Mouse (Mus musculus) intestine, embryonic 15.5 days (tissue): ENCODE results near the gene Xpnpep1. TPM values are rescaled to one million over a fixed set of nuclear protein-coding genes. Genes with fewer than 3 reads are reported as not detected.

Experiments used
- ATAC-seq: fragments of 200-750 bp; cut with Nextera tagmentation; 2 replicates; pipeline ENCODE4 v1.8.0; 2017; ENCODE audit warnings: moderate TSS enrichment, moderate library complexity
- H3K27ac ChIP-seq: fragments of 300-500 bp; sonication (generic); 2 replicates; pipeline ENCODE4 v1.5.1; 2015; ENCODE audit warnings: mild to moderate bottlenecking, inconsistent platforms
- H3K27me3 ChIP-seq: fragments of 300-500 bp; sonication (generic); replicated peaks from 2 replicates; pipeline ENCODE4 v1.6.1; 2015; ENCODE audit warnings: inconsistent platforms
- H3K36me3 ChIP-seq: fragments of 300-500 bp; sonication (generic); 2 replicates; pipeline ENCODE4 v1.6.1; 2015; ENCODE audit warnings: inconsistent platforms
- H3K4me1 ChIP-seq: fragments of 300-500 bp; sonication (generic); replicated peaks from 2 replicates; pipeline ENCODE4 v1.6.1; 2015; ENCODE audit warnings: inconsistent platforms
- H3K4me2 ChIP-seq: fragments of 300-500 bp; sonication (generic); replicated peaks from 2 replicates; pipeline ENCODE4 v1.6.1; 2015; ENCODE audit warnings: mild to moderate bottlenecking, inconsistent platforms
- H3K4me3 ChIP-seq: fragments of 300-500 bp; sonication (generic); replicated peaks from 2 replicates; pipeline ENCODE4 v1.5.1; 2015; ENCODE audit warnings: inconsistent platforms
- H3K9ac ChIP-seq: fragments of 300-500 bp; sonication (generic); 2 replicates; pipeline ENCODE4 v1.6.1; 2015; ENCODE audit warnings: inconsistent platforms
- H3K9me3 ChIP-seq: fragments of 300-500 bp; sonication (generic); 2 replicates; pipeline ENCODE4 v1.6.1; 2016; ENCODE audit warnings: inconsistent platforms
- WGBS: fragments of 180-500 bp; shearing (Covaris S2); methylation state at CpG from one replicate; pipeline ENCODE4 v1.1.7; 2015; 5-methylcytosine and 5-hydroxymethylcytosine counted together
- polyA plus RNA-seq: library from polyadenylated mRNA; unstranded; fragments of >200 nt; fragmentation: Nextera tagmentation; extraction: Ambion mirVana; gene quantifications from 2 replicates; pipeline ENCODE4 v1.2.1, GENCODE M21; 2015

Gene Xpnpep1
- polyA plus RNA-seq, 1 experiment from 2014 or later: 206 TPM

GRCm38 (mm10) chr19:53041133-53041510, 1.1 kb upstream of the Xpnpep1 start:
- H3K9me3 ChIP-seq: no peaks in the 10 kb centered on the region
- ATAC-seq: no peak
- no peak overlapping the region for H3K4me3 ChIP-seq
- no peak overlapping the region for H3K4me2 ChIP-seq
- H3K27ac ChIP-seq: no peak overlapping the region
- peaks cover 25% of the 10 kb centered on the region for H3K4me1 ChIP-seq
- 66% methylated on average over 5 of the region's 5 CpGs for WGBS
- no peaks in the 10 kb centered on the region for H3K27me3 ChIP-seq
- H3K9ac ChIP-seq: no peak overlapping the region
- no peaks in the 10 kb centered on the region for H3K36me3 ChIP-seq

- Histone ChIP-seq H3K4me1 (peaks cover 25% of the 10 kb centered on the region), H3K9ac (no peak overlapping the region), H3K27me3 (no peaks in the 10 kb centered on the region), H3K4me2 (peak overlapping the region; percentile 68), H3K27ac (peak overlapping the region; percentile 93; the same call in 1 of the 2 replicates), H3K36me3 (no peaks in the 10 kb centered on the region), H3K9me3 (no peaks in the 10 kb centered on the region), H3K4me3 (peak overlapping the region; percentile 97)
- 33% methylated on average over 11 of the region's 11 CpGs for WGBS
- ATAC-seq: peak; percentile 26
These were observed 924 bp downstream of the Xpnpep1 start for GRCm38 (mm10) chr19:53039090-53039489.

DNA sequence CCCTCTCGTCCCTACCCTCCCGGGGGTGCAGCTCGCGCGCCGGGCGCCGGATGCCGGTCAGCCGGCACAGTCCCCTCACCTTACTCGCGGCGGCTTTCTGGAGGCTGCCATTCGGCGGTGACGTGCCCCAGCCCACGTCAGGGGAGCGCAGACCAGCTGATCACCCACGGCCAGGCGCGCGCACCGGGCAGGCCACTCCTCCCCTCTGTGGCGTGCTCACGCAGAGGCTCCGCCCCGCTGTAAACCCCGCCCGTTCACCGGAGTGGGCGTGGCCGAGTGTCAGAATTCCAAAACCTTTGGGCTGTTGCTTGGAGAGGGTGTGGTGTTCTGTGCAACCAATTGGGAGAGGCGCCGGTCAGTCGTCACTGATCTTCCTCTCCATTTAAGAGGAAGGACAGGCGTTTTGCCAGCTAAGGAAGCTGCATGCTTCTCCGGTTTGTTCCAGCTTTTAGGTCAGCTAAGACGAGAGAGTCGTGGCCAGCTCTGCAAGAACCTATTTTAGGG, 1.5 kb downstream of the Xpnpep1 start:
- Histone ChIP-seq H3K27ac (peak overlapping the region; percentile 93), H3K27me3 (no peaks in the 10 kb centered on the region), H3K9me3 (no peaks in the 10 kb centered on the region), H3K4me3 (peak overlapping the region; percentile 97), H3K9ac (peak overlapping the region; percentile 93), H3K36me3 (no peaks in the 10 kb centered on the region), H3K4me2 (peak overlapping the region; percentile 68), H3K4me1 (peaks cover 27% of the 10 kb centered on the region)
- WGBS: under 1% methylated on average over 39 of the region's 39 CpGs
- peak; percentile 98 for ATAC-seq

GRCm38 (mm10) chr19:53037925-53038419, 2.0 kb downstream of the Xpnpep1 start:
- no peaks in the 10 kb centered on the region for H3K9me3 ChIP-seq
- H3K4me2 ChIP-seq: peak overlapping the region; percentile 68
- peaks cover 29% of the 10 kb centered on the region for H3K4me1 ChIP-seq
- WGBS: under 1% methylated on average over 28 of the region's 28 CpGs
- no peaks in the 10 kb centered on the region for H3K36me3 ChIP-seq
- H3K27me3 ChIP-seq: no peaks in the 10 kb centered on the region
- peak overlapping the region; percentile 93 for H3K27ac ChIP-seq
- peak overlapping the region; percentile 97 for H3K4me3 ChIP-seq
- H3K9ac ChIP-seq: peak overlapping the region; percentile 93
- ATAC-seq: peak; percentile 76

DNA sequence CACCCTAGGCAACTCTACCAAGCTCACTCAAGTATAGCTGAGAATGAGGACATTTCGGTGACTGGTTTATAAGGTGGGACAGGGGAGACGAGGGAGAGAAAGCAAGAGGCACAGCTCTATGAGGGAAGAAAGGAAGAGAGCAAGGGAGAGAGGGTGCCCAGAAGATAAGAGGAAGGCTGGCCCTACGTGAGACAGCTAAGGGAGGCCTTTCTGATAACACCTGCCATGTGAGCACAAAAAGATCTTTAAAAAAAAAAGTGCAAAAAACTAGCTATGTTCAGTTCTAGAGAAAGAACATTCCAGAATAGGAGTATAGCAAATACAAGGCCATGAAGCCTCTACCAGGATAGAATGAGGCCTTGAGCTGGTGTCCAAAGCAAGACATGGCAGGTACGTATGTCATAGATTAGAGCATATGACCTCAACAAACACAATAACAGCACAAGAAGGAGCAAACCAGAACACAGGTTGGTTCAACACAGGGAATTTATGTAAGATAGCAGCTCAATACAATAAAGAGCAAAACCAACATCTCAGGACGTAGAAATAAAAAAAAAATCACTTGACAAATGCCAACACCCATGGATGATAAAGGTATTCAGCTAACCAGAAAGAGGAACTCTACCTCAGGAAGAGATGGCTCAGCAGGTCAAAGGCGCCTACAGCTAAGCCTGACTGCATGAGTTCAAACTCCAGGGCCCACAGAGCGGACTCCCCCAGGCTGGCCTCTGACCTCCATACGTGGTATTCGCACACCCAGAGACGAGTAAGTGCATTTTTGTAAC, 6.7 kb downstream of the Xpnpep1 start:
- ATAC-seq: 0 out of 2 replicates have a peak, but pooled peaks have one; percentile 28
- H3K4me1 ChIP-seq: peaks cover 22% of the 10 kb centered on the region
- H3K9ac ChIP-seq: no peak overlapping the region
- H3K4me3 ChIP-seq: no peak overlapping the region
- H3K36me3 ChIP-seq: peaks cover 5% of the 10 kb centered on the region
- H3K27ac ChIP-seq: peak overlapping the region; percentile 52
- H3K9me3 ChIP-seq: no peaks in the 10 kb centered on the region
- no peaks in the 10 kb centered on the region for H3K27me3 ChIP-seq
- WGBS: 83% methylated on average over 10 of the region's 10 CpGs
- H3K4me2 ChIP-seq: no peak overlapping the region

- Histone ChIP-seq H3K4me1 (peaks cover 20% of the 10 kb centered on the region), H3K4me3 (no peak overlapping the region), H3K27me3 (no peaks in the 10 kb centered on the region), H3K9me3 (no peaks in the 10 kb centered on the region), H3K4me2 (no peak overlapping the region), H3K27ac (peak overlapping the region; percentile 65), H3K36me3 (peaks cover 5% of the 10 kb centered on the region), H3K9ac (no peak overlapping the region)
- ATAC-seq: peak; percentile 65
- WGBS: 54% methylated on average over 3 of the region's 3 CpGs
These were observed 7.4 kb downstream of the Xpnpep1 start for GRCm38 (mm10) chr19:53032647-53033046.

GRCm38 (mm10) chr19:53031957-53032371, 8.1 kb downstream of the Xpnpep1 start:
- peaks cover 5% of the 10 kb centered on the region for H3K36me3 ChIP-seq
- no peaks in the 10 kb centered on the region for H3K27me3 ChIP-seq
- no peak overlapping the region for H3K9ac ChIP-seq
- no peak overlapping the region for H3K4me3 ChIP-seq
- peaks cover 13% of the 10 kb centered on the region for H3K4me1 ChIP-seq
- peak overlapping the region; percentile 65; the same call in 1 of the 2 replicates for H3K27ac ChIP-seq
- H3K4me2 ChIP-seq: no peak overlapping the region
- 60% methylated on average over 8 of the region's 8 CpGs for WGBS
- no peaks in the 10 kb centered on the region for H3K9me3 ChIP-seq
- ATAC-seq: peak; percentile 87

DNA sequence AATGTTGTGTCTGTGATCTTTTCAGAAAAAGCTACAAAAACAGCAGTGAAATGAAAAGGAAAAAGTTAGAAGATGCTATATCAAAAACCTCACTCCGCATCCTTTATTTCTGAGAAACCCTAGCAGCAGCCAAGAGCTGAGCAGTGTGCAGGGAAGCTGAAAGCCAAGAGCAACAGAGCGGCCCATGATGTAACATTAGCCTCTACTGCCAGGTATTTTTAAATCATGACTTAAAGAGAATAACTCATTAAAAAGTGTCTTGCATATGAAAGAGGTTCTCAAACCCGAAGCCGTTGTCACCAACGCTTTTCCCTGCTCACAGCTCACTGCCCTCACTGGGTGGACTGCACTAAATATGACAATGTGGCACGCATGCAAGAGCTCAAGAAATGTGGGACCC, 9.7 kb downstream of the Xpnpep1 start:
- peaks cover 11% of the 10 kb centered on the region; the same call in 1 of the 2 replicates for H3K4me1 ChIP-seq
- H3K4me2 ChIP-seq: no peak overlapping the region
- 96% methylated on average over 6 of the region's 6 CpGs for WGBS
- no peaks in the 10 kb centered on the region for H3K27me3 ChIP-seq
- peaks cover 12% of the 10 kb centered on the region for H3K36me3 ChIP-seq
- no peak overlapping the region for H3K4me3 ChIP-seq
- H3K27ac ChIP-seq: no peak overlapping the region
- no peak overlapping the region for H3K9ac ChIP-seq
- no peak for ATAC-seq
- no peaks in the 10 kb centered on the region for H3K9me3 ChIP-seq

GRCm38 (mm10) chr19:53029686-53030085, 10.3 kb downstream of the Xpnpep1 start:
- ATAC-seq: no peak
- no peak overlapping the region for H3K4me2 ChIP-seq

DNA sequence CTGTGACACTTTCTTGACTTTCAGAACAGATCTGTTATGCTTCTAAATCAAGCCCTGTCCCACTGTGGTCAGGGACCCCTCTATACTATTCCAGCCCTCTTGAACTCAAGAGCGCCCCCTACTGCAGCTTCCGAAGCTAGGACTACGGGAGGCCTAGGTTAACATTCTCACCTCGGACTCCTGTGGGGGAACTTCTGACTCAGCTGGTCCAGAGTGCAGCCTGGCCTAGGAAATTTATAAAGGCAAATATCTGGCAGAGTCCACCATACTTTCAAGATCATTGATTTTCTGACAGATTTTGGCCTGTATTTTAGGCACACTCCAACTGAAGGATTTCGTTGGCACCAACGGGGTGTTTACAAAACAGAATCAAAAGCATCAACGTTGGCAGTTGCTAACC, 11.0 kb downstream of the Xpnpep1 start:
- H3K4me3 ChIP-seq: no peak overlapping the region
- 88% methylated on average over 7 of the region's 7 CpGs for WGBS
- H3K36me3 ChIP-seq: peaks cover 20% of the 10 kb centered on the region
- no peak overlapping the region for H3K9ac ChIP-seq
- H3K4me1 ChIP-seq: peaks cover 15% of the 10 kb centered on the region; the same call in 1 of the 2 replicates
- H3K9me3 ChIP-seq: no peaks in the 10 kb centered on the region
- H3K27me3 ChIP-seq: no peaks in the 10 kb centered on the region
- no peak overlapping the region for H3K27ac ChIP-seq
- no peak overlapping the region for H3K4me2 ChIP-seq
- ATAC-seq: no peak

More at GRCm38 (mm10) chr19:53029686-53030085, 10.3 kb downstream of the Xpnpep1 start:
- Histone ChIP-seq H3K36me3 (peaks cover 14% of the 10 kb centered on the region), H3K9me3 (no peaks in the 10 kb centered on the region), H3K27ac (no peak overlapping the region), H3K27me3 (no peaks in the 10 kb centered on the region), H3K4me3 (no peak overlapping the region), H3K4me1 (peaks cover 11% of the 10 kb centered on the region; the same call in 1 of the 2 replicates), H3K9ac (no peak overlapping the region)
- WGBS: 92% methylated on average over 5 of the region's 5 CpGs

DNA sequence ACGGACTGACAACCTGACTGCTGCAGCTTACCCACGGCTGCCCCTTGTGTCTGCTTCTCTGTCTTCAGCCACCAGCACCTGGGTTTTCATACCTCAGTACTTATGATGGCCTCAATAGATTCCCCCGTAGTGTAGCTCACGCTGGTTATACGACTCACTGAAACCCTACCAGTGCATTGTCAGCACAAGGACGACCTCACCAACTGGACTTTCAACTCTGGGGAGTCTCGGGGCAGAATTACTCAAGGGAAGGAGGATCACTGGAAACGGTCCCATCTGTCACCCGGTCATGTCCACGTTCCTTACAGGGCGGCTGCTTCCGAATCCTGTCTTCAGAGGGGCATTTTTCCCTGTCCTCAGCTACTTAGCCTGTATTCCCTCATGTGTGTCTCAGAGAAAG, 11.8 kb downstream of the Xpnpep1 start:
- WGBS: 70% methylated on average over 12 of the region's 12 CpGs
- Histone ChIP-seq H3K4me1 (peaks cover 12% of the 10 kb centered on the region), H3K9me3 (no peaks in the 10 kb centered on the region), H3K27me3 (no peaks in the 10 kb centered on the region), H3K4me3 (no peak overlapping the region), H3K9ac (no peak overlapping the region), H3K4me2 (no peak overlapping the region), H3K27ac (no peak overlapping the region), H3K36me3 (peaks cover 23% of the 10 kb centered on the region)
- ATAC-seq: peak; percentile 16; the same call in 1 of the 2 replicates

GRCm38 (mm10) chr19:53023189-53023588, 16.8 kb downstream of the Xpnpep1 start:
- peak overlapping the region; percentile 77 for H3K27ac ChIP-seq
- H3K27me3 ChIP-seq: no peaks in the 10 kb centered on the region
- H3K4me1 ChIP-seq: peaks cover 29% of the 10 kb centered on the region
- H3K9ac ChIP-seq: no peak overlapping the region
- H3K4me3 ChIP-seq: no peak overlapping the region
- H3K4me2 ChIP-seq: no peak overlapping the region
- H3K36me3 ChIP-seq: peaks cover 19% of the 10 kb centered on the region
- 64% methylated on average over 10 of the region's 10 CpGs for WGBS
- peak; percentile 22; the same call in 1 of the 2 replicates for ATAC-seq
- H3K9me3 ChIP-seq: no peaks in the 10 kb centered on the region
